Mouse (Mus musculus) spleen, adult 12 weeks (tissue): ENCODE measurements around the gene Sp2.
A peak's percentile ranks its signal among the peaks of the same experiment; 100 is the strongest.

ENCODE experiments used
- DNase-seq: peaks from one replicate; pipeline ENCODE4 v3.0.0; 2022; ENCODE audit warnings: low spot score

Sp2 gene

GRCm38 (mm10) chr11:96970341-96970740 lies 12.4 kb downstream of the Sp2 start:
- no peak for DNase-seq

- DNase-seq = no peak
These were observed 13.0 kb downstream of the Sp2 start for GRCm38 (mm10) chr11:96969746-96970145.

DNA sequence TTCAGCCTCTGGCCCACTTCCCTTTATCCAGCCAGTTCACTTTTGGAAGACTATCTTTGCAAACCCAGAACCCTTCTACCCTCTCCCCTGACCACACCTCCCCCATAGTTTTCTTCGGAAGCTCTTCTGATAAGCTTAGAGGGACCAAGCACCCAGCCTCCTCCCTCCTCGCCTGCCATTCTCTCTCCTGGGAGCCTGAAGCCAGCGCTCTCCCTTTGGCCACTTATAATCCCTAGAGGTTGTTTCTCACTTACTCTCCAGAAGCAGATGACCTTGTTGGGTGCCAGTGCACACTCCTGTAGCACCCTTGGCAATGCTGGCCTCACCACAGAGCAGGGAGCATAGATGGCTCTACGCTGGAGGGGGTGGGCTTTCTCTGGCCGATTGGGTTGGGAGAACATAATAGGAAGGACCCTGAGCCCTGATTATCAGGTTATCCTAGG lies 13.5 kb downstream of the Sp2 start:
- no peak for DNase-seq

- no peak for DNase-seq
These were observed 14.3 kb downstream of the Sp2 start for GRCm38 (mm10) chr11:96968476-96968875.

- no peak for DNase-seq
These were observed 15.1 kb downstream of the Sp2 start for GRCm38 (mm10) chr11:96967544-96968269.

DNA sequence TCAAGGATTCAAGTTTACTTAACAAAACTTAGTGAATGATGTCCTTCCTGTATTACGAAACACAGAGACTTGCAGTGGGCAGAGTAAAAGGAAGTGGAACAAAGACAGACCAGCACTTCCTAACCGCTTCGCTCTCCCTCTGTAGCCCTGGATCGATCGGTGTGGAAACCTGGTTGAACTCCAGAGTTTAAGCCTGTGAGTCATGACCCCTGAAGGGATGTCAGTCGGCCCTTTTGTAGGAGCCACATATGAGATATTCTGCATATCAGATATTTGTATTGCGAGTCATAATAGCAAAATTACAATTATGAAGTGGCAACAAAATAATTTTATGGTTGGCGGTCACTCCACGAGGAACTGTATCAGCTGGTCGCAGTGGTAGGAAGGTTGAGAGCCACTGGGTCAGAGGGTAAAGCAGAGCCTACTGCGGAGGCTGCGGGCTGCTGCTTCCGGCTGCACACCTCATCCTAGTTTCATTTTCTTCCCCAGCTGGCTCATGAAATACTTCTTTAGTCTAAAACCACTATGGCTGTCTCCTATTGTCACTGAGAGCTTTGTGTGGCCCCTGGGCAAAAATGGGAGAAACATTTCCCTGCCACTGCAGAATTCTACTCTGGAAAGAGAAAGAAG lies 15.7 kb downstream of the Sp2 start:
- DNase-seq = no peak

DNA sequence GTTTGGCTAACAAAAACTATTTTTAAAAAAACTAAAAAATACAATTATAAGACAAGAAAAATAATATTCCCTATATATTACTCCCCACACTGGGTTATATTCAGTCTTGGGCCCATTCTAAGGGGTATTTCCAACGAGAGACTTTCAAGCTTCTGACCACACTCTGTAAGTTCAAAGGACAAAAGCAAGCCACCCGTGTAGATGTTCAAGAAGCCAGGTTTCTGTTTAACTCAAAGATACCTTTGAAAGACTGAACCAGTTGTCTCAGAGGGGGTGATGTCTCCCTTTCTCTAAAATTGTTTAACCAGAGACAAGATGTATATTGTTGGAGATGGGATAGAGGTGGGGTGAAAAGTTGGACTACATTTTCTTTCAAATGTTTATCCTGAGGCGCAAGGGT lies 16.6 kb downstream of the Sp2 start:
- DNase-seq = no peak

DNA sequence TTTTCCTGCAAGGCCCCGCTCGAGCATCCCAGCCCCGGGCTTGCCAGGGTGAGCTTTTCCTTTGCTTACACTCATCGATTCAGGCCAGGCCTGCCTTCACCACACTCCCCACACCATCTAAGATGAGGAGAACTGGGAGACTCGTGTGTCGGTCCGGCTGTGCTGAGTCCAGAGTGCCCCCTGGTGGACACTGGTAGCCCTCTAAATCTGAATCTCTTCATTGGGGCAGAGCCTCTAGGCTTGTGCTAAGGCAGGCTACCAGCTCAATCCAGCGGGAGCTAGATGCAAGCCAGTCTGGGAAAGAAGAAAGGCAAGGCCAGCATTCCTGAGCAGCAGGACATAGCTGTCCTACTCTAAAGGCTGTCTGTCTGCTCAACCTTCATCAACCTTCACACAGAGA lies 19.2 kb downstream of the Sp2 start:
- peak; percentile 78 for DNase-seq

- no peak for DNase-seq
These were observed 25.5 kb downstream of the Sp2 start for GRCm38 (mm10) chr11:96957061-96957805.

- no peak for DNase-seq
These were observed 26.6 kb downstream of the Sp2 start for GRCm38 (mm10) chr11:96956009-96956724.

DNA sequence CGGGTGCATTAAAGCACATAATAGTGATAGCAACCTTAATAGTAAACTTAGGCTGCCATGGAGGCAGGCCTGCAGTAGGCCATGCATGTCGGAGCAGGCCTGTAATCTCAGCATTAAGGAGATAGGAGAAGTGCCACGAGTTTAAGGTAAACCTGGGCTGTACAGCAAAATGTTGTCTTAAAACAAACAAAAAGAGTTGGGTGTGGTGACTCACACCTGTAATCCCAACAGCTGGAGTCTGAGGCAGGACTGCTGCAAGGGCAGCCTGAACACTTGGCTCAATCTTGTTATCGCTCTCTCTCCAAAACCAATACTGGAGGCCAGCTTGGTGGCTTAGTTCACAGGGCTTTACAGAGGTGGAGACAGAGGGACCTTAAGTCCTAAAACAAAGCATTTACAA lies 27.7 kb downstream of the Sp2 start:
- no peak for DNase-seq

- no peak for DNase-seq
These were observed 29.9 kb downstream of the Sp2 start for GRCm38 (mm10) chr11:96952896-96953295.

GRCm38 (mm10) chr11:96952426-96952825 lies 30.3 kb downstream of the Sp2 start:
- no peak for DNase-seq

GRCm38 (mm10) chr11:96950767-96951166 lies 32.0 kb downstream of the Sp2 start:
- no peak for DNase-seq

- DNase-seq = no peak
These were observed 34.9 kb downstream of the Sp2 start for GRCm38 (mm10) chr11:96947849-96948248.

- no peak for DNase-seq
These were observed 36.3 kb downstream of the Sp2 start for GRCm38 (mm10) chr11:96946498-96946897.

GRCm38 (mm10) chr11:96944844-96945580 lies 37.7 kb downstream of the Sp2 start:
- DNase-seq = no peak

- DNase-seq = peak; percentile 86
These were observed 38.9 kb downstream of the Sp2 start, which contains the start of gene Pnpo for GRCm38 (mm10) chr11:96943746-96944304. Gene Pnpo (minus strand): TSS chr11:96943986.

GRCm38 (mm10) chr11:96941989-96942590 lies 40.7 kb downstream of the Sp2 start:
- no peak for DNase-seq

- peak; percentile 71 for DNase-seq
These were observed 41.9 kb downstream of the Sp2 start for GRCm38 (mm10) chr11:96940578-96941465.
